Mouse (Mus musculus): ENCODE measurements around the gene Xrcc6.

Gene Xrcc6

DNA sequence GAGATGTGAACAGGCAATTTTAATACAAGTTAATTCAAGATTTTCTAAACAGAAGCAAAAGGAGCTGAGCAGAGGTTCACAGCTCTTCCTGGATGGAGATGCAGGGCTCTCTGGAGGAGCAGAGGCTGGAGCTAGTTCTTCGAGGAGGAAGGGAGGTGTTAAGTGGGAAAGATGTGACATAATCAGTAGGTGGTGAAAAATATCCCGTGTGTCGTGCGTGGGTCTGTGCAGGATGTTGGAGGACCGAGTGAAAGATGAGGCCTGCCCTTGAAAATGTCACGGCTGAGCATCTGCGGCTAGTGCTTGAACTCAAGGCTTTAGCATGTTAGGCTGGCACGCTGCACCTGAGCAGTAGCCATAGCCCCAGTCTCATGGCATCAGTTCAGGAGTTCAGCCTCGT lies 98.0 kb downstream of the Xrcc6 start:
- no peak for DNase-seq (ENCODE audit: low read depth, low spot score)

- DNase-seq (ENCODE audit: low read depth, low spot score): no peak
Measured at GRCm38 (mm10) chr15:82086131-82086530, 98.5 kb downstream of the Xrcc6 start.

DNA sequence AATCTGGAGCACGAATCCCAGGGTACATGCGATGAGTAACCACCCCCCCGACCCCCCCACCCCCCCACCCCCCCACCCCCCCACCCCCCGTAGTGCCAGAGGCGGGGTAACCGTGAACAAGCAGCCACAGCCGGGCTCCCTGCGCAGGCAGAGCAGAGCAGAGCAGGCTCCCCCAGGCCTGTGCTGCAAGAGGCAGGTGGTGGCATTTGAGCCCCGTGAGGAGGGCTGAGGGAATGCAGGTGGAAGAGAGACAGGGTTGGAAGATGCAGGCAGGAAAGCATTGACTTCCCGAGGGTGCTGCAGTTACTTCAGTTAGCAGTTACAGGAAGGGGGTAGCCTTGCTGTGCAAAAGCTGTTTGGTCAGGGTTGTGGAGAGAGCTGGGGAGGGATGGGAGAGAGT lies 99.6 kb downstream of the Xrcc6 start:
- DNase-seq (ENCODE audit: low read depth, low spot score): no peak
